Mouse (Mus musculus): ENCODE measurements around the gene Laptm4a. TPM values are rescaled to one million over a fixed set of nuclear protein-coding genes. Genes with fewer than 3 reads are reported as not detected.

Laptm4a gene
- polyA plus RNA-seq, 1 experiment from 2014 or later, result 550 TPM

- CTCF ChIA-PET, result no interaction called here
- TF ChIP-seq CTCF (IDR thresholded peaks at IDR 0.05), result no peak
- POLR2A ChIA-PET, result no interaction called here
- no peak for DNase-seq (ENCODE audit: low read depth, low spot score)
- ATAC-seq, result no peak
- in situ Hi-C loops (cut with MboI; ENCODE audit: low pct_unique_long_range_greater_than_20kb), result loop anchor here (5.0 kb wide), 2 partner anchors 114 to 116 kb away; partner anchors contain the start of gene Sdc1
- H3K27me3 ChIP-seq, result no peaks in the 10 kb centered on the region
Observed at GRCm38 (mm10) chr12:8885950-8886349, 35.5 kb upstream of the Laptm4a start.

DNA sequence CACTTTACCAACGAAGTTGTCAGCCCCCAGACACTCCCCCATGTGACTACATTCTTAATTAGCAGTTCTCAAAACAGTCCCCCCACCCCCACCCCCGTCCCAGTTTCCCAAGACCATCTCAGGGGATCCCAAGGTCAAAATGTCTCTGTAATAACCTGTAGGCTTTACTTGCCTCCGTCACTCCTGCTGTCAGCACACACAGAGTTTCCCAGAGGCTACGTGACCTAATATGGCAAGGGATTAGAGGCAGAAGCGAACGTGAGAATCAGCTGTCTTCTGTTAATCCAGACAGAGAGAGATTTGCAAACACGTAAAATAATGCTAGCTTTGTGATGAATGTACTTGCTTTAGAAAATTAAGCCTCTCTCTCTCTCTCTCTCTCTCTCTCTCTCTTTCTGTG, 33.0 kb upstream of the Laptm4a start:
- DNase-seq (ENCODE audit: low read depth, low spot score) (no peak), ATAC-seq (no peak)
- ChIA-PET CTCF (interaction anchor here (0.7 to 3.4 kb wide), 9 partner anchors 11 to 125 kb away, joined by 3 to 12 read pairs (median 3); partner anchors contain the start of gene Laptm4a), POLR2A (interaction anchor here (0.6 to 0.7 kb wide), 2 partner anchors 29 to 85 kb away, joined by 3 read pairs; partner anchors contain the start of gene Wdr35)
- in situ Hi-C loops (cut with MboI; ENCODE audit: low pct_unique_long_range_greater_than_20kb), result loop anchor here (5.0 kb wide), 2 partner anchors 114 to 116 kb away; partner anchors contain the start of gene Sdc1
- no peaks in the 10 kb centered on the region for H3K27me3 ChIP-seq
- TF ChIP-seq CTCF (IDR thresholded peaks at IDR 0.05), result no peak

DNA sequence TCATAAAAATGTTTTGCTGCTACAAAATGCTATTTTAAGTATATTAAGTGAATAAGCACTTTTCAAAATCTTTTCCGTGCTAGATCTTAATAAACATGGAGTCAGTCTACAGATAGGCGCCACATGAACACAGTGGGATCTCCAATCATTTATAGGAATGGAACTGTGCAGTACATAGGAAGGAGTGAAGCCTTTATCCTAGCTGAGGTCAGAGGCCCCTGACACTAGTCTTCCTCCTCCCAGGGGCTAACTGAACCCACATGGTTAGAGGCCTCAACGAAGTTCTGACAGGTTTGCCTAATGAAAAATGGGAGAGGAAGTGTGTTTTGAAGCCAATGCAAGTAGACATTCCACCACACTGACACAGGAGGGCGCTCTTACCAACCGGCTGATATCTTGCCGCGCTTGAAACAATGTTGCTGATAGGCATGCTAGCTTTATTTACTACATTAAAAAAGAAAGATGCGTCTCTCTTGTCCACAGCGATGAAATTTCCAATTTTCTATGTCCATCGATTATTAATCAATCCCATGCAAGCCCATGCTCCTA, 32.3 kb upstream of the Laptm4a start:
- peak; percentile 95 for TF ChIP-seq CTCF (IDR thresholded peaks at IDR 0.05)
- DNase-seq (ENCODE audit: low read depth, low spot score), result no peak
- ATAC-seq, result no peak
- in situ Hi-C loops (cut with MboI; ENCODE audit: low pct_unique_long_range_greater_than_20kb), result loop anchor here (5.0 kb wide), 2 partner anchors 113 to 117 kb away; partner anchors contain the start of gene Sdc1
- CTCF ChIA-PET, result interaction anchor here (0.7 to 3.4 kb wide), 11 partner anchors 9 to 125 kb away, joined by 3 to 12 read pairs (median 3); partner anchors contain the start of gene Laptm4a
- POLR2A ChIA-PET, result interaction anchor here (0.6 kb wide), 2 partner anchors 29 to 198 kb away, joined by 3 read pairs; no protein-coding TSS in a partner anchor
- no peaks in the 10 kb centered on the region for H3K27me3 ChIP-seq

- ATAC-seq (no peak), DNase-seq (ENCODE audit: low read depth, low spot score) (no peak)
- TF ChIP-seq CTCF (IDR thresholded peaks at IDR 0.05), result no peak
- CTCF ChIA-PET, result interaction anchor here (0.6 to 1.1 kb wide), 3 partner anchors 11 to 130 kb away, joined by 3 read pairs; no protein-coding TSS in a partner anchor
- in situ Hi-C loops (cut with MboI; ENCODE audit: low pct_unique_long_range_greater_than_20kb), result no loop called here
- POLR2A ChIA-PET, result interaction anchor here (0.6 kb wide), 2 partner anchors 29 to 134 kb away, joined by 3 read pairs; partner anchors contain the start of gene Laptm4a
- H3K27me3 ChIP-seq, result no peaks in the 10 kb centered on the region
Observed at GRCm38 (mm10) chr12:8892876-8893532, 28.5 kb upstream of the Laptm4a start.

- ATAC-seq (no peak), DNase-seq (ENCODE audit: low read depth, low spot score) (no peak)
- TF ChIP-seq CTCF (IDR thresholded peaks at IDR 0.05), result no peak
- no peaks in the 10 kb centered on the region for H3K27me3 ChIP-seq
- ChIA-PET CTCF (interaction anchor here (0.6 to 1.6 kb wide), 2 partner anchors 72 to 105 kb away, joined by 3 to 4 read pairs; no protein-coding TSS in a partner anchor), POLR2A (interaction anchor here (1.0 kb wide), 1 partner anchor 105 kb away, joined by 3 read pairs; no protein-coding TSS in a partner anchor)
- in situ Hi-C loops (cut with MboI; ENCODE audit: low pct_unique_long_range_greater_than_20kb), result no loop called here
Observed at GRCm38 (mm10) chr12:8897140-8897539, 24.3 kb upstream of the Laptm4a start.

- ChIA-PET CTCF (interaction anchor here (1.0 to 2.8 kb wide), 3 partner anchors 10 to 37 kb away, joined by 3 to 14 read pairs (median 4); no protein-coding TSS in a partner anchor), POLR2A (no interaction called here)
- H3K27me3 ChIP-seq, result no peaks in the 10 kb centered on the region
- in situ Hi-C loops (cut with MboI; ENCODE audit: low pct_unique_long_range_greater_than_20kb), result no loop called here
- DNase-seq (ENCODE audit: low read depth, low spot score) (no peak), ATAC-seq (no peak)
- TF ChIP-seq CTCF (IDR thresholded peaks at IDR 0.05), result no peak
Observed at GRCm38 (mm10) chr12:8898879-8899785, 22.3 kb upstream of the Laptm4a start.

GRCm38 (mm10) chr12:8900107-8900698, 21.3 kb upstream of the Laptm4a start:
- in situ Hi-C loops (cut with MboI; ENCODE audit: low pct_unique_long_range_greater_than_20kb), result no loop called here
- CTCF ChIA-PET, result interaction anchor here (1.0 to 2.8 kb wide), 3 partner anchors 11 to 36 kb away, joined by 3 to 14 read pairs (median 4); no protein-coding TSS in a partner anchor
- POLR2A ChIA-PET, result interaction anchor here (0.6 to 1.1 kb wide), 2 partner anchors 23 to 86 kb away, joined by 3 to 5 read pairs; no protein-coding TSS in a partner anchor

GRCm38 (mm10) chr12:8900919-8901663, 20.4 kb upstream of the Laptm4a start:
- POLR2A ChIA-PET, result interaction anchor here (0.6 to 1.1 kb wide), 2 partner anchors 22 to 85 kb away, joined by 3 to 5 read pairs; no protein-coding TSS in a partner anchor
- ATAC-seq (no peak), DNase-seq (ENCODE audit: low read depth, low spot score) (no peak)
- TF ChIP-seq CTCF (IDR thresholded peaks at IDR 0.05), result no peak
- in situ Hi-C loops (cut with MboI; ENCODE audit: low pct_unique_long_range_greater_than_20kb), result no loop called here
- CTCF ChIA-PET, result interaction anchor here (1.2 to 2.8 kb wide), 3 partner anchors 12 to 68 kb away, joined by 3 to 14 read pairs (median 4); no protein-coding TSS in a partner anchor
- H3K27me3 ChIP-seq, result no peaks in the 10 kb centered on the region

More at GRCm38 (mm10) chr12:8900107-8900698, 21.3 kb upstream of the Laptm4a start:
- ATAC-seq (peak; percentile 82), DNase-seq (ENCODE audit: low read depth, low spot score) (peak; percentile 37)
- no peaks in the 10 kb centered on the region for H3K27me3 ChIP-seq
- peak; percentile 42 for TF ChIP-seq CTCF (IDR thresholded peaks at IDR 0.05)

DNA sequence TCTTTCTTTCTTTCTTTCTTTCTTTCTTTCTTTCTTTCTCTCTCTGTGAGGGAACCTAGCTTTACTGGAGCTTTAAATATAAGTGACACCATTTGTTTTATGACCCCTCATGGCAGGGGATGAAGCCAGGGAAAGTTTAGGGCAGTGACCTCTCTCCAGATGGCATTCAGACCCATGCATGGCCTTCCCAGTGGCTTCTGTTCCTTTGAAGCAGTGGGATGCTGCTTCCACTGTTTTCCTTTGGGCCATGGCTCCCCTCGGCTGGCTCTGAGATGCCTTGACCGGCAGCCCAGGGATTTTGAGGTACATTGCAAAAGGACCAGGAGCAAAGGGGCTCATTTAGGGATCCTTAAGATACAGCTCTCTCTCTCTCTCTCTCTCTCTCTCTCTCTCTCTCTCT, 19.5 kb upstream of the Laptm4a start:
- in situ Hi-C loops (cut with MboI; ENCODE audit: low pct_unique_long_range_greater_than_20kb), result no loop called here
- ChIA-PET POLR2A (no interaction called here), CTCF (interaction anchor here (1.2 to 2.8 kb wide), 4 partner anchors 11 to 67 kb away, joined by 3 to 14 read pairs (median 4); no protein-coding TSS in a partner anchor)
- ATAC-seq (no peak), DNase-seq (ENCODE audit: low read depth, low spot score) (no peak)
- H3K27me3 ChIP-seq, result no peaks in the 10 kb centered on the region
- TF ChIP-seq CTCF (IDR thresholded peaks at IDR 0.05), result no peak

Data from Patski (cell line).